Mouse (Mus musculus) CD4-positive helper T cell, adult 2 months (primary cell): ENCODE data around the gene Rex1bd.
"Not testable (repeated sequence)": the region's sequence is repeated elsewhere in the genome, so short reads cannot be mapped to it uniquely, and the experiment has no call there.

Experiments used
- DNase-seq: peaks from one replicate; pipeline ENCODE4 v3.0.0-alpha.2; 2012; ENCODE audit warnings: low read depth, missing footprints, low spot score

Rex1bd gene

GRCm38 (mm10) chr8:70529299-70529698 is 22.7 kb upstream of the Rex1bd start:
- DNase-seq = no peak

- no peak for DNase-seq
These were observed 21.7 kb upstream of the Rex1bd start for GRCm38 (mm10) chr8:70528182-70528797.

DNA sequence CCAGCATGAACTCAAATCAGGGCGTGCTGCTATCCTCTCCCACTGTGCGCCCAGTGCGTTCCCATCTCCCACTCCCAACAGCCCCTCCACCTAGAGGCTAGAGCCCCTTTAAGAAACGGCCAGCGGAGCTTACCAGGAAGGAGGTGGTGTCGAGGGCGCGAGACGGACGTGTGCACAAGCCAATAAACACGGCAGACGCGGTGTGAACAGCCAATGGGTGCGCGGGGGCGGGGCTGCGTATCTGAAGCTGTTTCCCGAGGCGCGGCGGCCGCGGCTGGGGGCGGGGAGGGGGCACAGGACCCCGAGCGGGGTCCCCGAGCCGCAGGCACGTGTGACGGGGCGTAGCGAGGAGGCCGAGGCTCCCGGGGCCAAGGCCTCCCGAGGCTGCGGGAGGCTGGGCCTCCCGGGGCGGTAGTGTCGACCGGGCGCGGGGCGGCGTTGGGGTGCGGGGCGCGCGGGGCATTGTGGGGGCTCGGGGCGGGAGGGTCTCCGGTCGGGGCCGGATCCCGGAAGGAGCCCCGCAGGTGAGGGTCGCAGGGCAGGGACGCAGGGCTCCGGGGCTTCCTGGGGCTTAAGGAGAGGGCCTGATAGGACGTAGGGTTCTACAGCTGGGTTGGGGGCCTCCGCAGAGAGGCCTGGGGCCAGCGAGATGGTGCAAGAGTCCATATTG is 21.1 kb upstream of the Rex1bd start, which contains the start of the genes Fkbp8 and Kxd1:
TSS of gene Fkbp8 (plus strand) at position 213 of the 670 bp plus-strand sequence.
TSS of gene Kxd1 (minus strand) at position 445 of the 670 bp plus-strand sequence.
- peak; percentile 96 for DNase-seq

GRCm38 (mm10) chr8:70527111-70527511 is 20.6 kb upstream of the Rex1bd start:
- DNase-seq = no peak

DNA sequence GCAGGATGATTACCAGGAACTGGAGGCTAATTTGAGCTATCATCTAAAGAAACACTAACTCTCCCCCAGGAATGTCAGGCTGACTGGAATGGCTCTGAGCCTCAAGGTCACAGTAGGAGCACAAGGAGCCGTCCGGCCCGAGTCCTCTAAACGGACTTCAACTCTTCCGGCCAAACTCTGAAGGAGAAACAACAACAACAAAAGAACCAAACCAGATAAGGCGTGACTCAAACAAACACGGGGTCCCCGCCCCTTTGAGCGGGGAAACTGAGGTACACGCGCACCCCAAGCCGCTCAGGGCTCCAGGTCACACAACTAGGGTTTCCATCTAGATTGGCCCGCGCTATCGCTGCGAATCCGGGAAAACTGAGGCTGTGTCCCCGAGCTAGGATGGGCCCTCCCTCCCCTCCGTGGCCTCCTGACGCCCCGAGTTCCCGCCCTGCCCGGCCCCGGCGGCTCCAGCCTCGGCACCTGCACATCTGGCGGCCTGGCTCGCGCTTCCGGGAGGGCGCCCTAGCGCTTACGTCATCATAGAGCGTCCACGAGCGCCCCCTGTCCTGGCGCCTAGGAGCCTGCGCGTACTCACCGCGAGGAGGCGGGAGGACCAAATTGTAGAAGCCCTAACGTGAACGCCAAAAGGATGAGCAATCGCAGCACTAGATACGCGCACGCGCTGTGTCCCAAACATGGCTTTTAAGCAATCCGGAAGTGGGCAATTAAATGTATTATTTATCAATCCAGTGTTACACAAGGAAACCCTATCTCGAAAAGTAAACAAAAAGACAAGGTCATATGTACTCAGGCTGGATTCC is 16.2 kb upstream of the Rex1bd start:
- DNase-seq = peak; percentile 98

GRCm38 (mm10) chr8:70519606-70520005 is 13.1 kb upstream of the Rex1bd start:
- DNase-seq = no peak

- DNase-seq = no peak
These were observed 12.5 kb upstream of the Rex1bd start for GRCm38 (mm10) chr8:70519043-70519442.

DNA sequence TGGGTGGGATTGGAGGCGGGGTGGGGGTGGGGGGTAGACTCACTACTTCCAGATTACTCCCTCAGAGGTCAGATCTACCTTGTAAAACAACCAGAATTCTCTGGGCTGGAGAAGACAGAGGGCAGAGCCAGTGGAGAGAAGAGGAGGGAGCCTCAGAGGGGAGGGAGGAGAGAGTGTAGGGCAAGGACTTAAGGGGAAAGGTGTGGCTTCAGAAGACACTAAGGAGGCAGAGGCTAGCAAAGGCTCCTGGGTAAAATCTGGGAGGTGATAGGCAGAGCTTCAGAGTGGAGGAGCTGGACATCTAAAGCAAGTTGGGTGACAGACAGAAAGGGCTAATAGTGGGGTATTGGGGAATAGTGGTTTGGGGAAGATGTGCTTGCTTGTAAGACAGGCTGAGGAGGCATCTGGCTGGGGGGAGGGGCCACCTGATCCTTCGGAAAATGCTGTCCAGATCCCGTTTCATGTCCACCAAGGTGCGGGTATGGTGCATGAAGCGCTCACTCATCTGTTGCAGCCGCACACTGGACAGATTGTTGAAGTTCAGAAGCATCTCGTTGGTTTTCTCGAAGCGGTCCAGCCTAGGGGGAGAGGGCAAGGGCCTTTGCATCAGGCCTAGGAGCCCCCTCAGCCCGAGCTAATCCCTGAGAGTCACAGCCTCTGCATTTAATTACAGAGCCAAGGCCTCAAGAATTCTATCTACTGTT is 11.5 kb upstream of the Rex1bd start:
- no peak for DNase-seq

DNA sequence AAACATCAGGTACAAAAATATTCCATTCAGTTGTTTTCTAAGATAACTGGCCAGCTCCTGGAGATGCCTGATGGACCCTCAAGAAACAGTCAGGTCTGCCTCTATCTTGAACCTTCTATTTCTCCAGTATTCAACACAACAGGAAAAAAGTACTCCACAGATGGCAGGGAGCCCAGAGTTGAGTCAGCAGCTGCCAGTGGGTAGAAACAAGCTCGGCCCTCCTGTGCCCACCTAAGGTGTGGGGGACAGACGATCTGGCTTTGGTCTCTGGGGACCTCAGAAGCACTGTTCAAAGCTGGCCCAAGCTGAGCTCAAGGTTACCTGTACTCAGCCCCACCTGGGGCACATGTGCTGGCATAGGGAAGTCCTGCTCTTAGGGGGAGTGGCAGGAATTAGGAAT is 6.9 kb upstream of the Rex1bd start:
- no peak for DNase-seq

GRCm38 (mm10) chr8:70512253-70512903 is 5.8 kb upstream of the Rex1bd start:
- DNase-seq = peak; percentile 44

DNA sequence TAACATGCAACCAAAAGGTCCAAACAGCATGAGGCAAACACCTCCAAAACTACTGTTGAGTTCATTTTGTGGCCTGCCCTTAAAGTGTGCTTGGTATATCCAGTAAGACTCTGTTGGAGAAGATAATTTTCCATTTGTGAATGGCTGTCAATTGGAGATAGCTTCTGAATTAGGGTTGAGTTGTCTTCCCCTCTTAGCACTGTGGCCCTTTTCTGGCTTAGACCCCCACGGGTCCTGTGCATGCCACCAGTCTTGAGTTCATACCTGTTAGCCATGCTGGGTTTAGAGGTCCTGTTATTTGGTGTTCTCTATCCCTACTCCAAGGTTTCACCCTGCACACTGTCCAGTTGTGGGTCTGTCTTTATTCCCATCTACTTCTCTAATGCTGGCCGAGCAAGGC is 5.2 kb upstream of the Rex1bd start:
- peak; percentile 13 for DNase-seq

DNA sequence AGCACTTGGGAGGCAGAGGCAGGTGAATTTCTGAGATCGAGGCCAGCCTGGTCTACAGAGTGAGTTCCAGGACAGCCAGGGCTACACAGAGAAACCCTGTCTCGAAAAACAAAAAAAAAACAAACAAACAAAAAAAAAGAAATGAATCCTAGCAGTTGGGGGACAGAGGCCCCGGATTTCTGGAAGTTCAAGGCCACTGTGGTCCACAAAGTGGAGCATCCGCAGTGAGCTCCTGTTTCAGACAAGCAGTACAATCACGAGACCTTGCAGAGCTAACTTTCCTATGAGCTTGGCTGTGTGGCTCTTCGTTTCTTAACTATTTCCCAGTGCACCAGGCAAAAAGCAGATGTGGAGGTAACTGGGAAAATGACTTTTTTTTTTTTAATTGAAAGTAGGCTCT is 4.6 kb upstream of the Rex1bd start:
- not testable (repeated sequence) for DNase-seq

DNA sequence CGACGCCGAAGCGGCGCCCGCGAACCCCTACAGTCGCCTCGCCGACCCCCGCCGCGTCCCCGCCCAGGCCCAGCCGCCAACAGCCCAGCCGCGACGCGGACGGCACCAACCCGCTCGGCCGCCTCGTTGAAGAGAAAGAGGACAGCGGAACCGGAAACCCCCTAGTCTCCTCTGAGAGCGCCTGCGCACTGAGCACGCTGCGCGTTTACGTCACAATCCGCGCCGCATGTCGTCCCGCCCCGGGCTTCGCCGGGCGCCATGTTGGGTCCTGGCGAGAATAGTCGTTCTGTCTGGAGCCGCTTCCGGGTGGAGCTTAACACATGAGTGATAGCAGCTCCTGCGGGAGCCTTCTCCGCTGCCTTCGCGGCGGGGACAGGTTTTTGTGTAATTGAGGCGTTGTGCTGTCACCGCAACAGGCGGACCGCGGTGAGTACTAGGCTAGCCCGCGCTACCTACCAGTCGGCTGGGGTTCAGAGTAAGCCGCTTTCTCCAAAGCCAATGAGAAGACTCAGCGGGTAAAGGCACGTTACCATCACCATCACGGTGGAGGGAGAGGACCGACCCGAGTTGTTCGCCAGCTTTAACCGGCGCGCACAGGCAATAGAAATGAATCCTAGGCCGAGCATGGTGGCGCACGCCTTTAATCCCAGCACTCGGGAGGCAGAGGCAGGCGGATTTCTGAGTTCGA is 3.8 kb upstream of the Rex1bd start, which contains the start of gene Uba52:
TSS of gene Uba52 (minus strand) at position 574 of the 688 bp plus-strand sequence.
- DNase-seq = peak; percentile 98

DNA sequence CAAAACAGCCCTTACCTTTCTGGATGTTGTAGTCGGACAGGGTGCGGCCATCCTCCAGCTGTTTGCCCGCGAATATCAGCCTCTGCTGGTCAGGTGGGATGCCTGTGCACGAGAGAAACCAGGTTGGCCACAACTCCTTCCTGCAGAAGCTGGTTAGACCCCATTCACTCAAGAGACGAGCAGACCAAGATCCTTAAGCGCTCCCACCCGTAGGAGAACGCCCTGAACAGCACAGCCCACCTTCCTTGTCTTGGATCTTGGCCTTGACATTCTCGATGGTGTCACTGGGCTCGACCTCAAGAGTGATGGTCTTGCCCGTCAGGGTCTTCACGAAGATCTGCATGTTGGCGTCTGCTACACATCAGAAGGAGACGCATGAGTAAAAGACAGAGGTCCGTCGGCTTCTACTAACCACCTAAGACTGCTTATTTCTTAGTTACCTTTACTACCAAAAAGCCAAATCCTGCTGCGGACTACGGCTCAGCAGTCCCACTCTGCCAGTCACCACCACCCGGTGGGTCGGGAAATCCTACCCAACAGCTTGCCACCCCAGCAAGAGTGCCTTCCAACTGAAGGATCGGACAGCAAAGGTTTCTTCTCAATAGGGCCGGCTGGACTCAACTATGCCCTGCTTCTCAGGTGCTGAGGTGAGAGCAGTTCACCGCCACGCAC is 2.9 kb upstream of the Rex1bd start:
- no peak for DNase-seq

DNA sequence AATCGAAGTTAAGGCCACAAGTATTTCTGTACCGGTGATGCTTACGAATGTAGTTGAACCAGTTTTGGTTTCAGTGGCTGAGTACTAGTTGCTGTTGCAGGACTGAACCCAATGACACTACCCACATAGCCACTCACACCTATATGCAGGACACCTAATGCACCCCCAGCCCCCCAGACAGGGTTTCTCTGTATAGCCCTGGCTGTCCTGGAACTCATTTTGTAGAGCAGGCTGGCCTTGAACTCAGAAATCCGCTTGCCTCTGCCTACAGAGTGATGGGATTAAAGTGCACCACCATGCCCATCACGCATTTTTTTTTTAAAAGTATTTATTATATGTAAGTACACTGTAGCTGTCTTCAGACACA is 458 bp upstream of the Rex1bd start:
- DNase-seq = no peak

GRCm38 (mm10) chr8:70505698-70506327 is 739 bp downstream of the Rex1bd start:
- DNase-seq = no peak

GRCm38 (mm10) chr8:70504851-70505250 is 1.7 kb downstream of the Rex1bd start:
- DNase-seq = peak; percentile 74

GRCm38 (mm10) chr8:70504291-70504716 is 2.2 kb downstream of the Rex1bd start:
- DNase-seq = peak; percentile 16

DNA sequence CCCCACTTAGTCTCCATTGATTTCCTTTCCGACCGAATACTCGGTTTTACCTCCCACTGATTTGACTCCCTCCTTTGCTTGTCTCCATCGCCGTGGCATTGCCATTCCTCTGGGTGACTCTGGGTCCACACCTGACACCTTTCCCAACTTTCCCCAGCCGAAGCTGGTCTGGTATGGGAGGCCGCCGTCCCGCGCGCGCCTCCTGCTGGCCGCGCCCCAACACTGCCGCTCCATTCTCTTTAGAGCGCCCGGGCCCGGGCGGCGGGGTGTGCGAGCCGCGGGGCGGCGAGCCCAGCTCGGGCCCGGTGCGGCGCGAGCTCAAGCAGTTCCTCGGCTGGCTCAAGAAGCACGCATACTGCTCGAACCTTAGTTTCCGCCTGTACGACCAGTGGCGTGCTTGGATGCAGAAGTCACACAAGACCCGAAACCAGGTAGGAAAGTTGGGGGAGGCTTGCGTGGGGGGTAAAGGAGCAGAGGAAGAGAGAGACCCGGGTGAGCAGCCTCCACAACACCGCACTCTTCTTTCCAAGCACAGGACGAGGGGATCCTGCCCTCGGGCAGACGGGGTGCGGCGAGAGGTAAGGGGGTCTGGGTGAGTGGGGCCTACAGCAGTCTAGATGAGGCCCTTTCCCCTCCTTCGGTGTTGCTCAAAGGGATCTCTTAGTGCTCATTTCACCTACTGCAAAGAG is 3.3 kb downstream of the Rex1bd start:
- peak; percentile 74 for DNase-seq
